Mouse (Mus musculus): ENCODE data around the gene Rps9. TPM values are rescaled to one million over a fixed set of nuclear protein-coding genes. Genes with fewer than 3 reads are reported as not detected.
"Not testable (repeated sequence)": the region's sequence is repeated elsewhere in the genome, so short reads cannot be mapped to it uniquely, and the experiment has no call there.

The Rps9 gene
- polyA plus RNA-seq, 1 experiment, result 1,031 TPM

DNA sequence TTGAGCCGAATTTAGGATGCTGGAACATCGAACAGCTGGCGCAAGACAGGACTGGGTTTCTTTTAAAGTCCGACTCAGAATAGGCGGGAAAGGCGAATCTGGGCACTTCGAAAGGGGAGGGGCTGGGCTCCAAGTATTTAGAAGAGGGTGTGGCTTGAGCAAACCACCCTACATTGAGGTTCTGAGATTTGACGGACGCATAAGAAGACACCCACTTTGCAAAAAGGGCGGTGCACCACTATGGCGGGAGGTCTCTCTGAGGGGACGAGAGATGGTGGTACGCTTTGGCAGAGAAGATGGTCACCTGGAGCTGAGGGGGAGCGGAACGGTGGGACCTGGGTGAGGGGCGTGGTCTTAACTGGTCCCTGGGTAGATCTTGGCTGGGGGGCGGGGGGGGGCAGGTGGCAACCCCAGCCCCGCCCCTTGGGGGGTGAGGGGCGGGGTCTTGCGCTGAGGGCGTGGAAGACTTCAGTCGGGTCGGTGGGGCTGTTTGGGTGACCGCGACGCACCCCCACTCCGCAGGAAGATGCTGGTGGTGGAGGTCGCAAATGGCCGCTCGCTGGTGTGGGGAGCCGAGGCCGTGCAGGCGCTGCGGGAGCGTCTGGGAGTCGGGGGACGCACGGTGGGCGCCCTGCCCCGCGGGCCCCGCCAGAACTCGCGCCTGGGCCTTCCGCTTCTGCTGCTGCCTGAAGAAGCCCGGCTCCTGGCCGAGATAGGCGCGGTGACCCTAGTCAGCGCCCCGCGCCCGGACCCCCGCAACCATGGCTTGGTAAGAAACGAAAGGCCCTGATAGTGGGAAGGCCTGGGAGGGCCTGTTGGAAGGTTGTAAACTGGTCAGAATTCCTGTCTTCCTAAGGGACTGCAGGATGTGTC, 9.5 kb upstream of the Rps9 start:
- DNase-seq (ENCODE audit: extremely low spot score in 1 of 2, low spot score in 1 of 2), result peak; percentile 49 to 59

DNA sequence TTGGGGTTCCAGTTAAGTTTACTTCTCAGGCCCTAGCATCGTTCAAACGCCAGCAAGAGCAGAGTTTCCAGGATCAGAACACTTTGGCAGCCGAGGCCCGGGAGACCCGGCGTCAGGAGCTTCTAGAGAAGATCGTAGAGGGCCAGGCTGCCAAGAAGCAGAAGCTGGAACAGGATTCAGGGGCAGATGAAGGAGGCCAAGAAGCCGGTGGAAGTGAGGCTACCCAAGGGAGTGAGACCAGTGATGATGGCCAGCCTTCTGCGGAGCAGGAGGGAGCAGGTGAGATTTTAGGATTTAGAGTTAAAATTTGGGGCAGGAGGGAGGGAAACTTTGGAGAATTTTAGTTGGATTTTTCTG, 8.9 kb upstream of the Rps9 start:
- DNase-seq (ENCODE audit: extremely low spot score in 1 of 2, low spot score in 1 of 2), result not testable (repeated sequence)

DNA sequence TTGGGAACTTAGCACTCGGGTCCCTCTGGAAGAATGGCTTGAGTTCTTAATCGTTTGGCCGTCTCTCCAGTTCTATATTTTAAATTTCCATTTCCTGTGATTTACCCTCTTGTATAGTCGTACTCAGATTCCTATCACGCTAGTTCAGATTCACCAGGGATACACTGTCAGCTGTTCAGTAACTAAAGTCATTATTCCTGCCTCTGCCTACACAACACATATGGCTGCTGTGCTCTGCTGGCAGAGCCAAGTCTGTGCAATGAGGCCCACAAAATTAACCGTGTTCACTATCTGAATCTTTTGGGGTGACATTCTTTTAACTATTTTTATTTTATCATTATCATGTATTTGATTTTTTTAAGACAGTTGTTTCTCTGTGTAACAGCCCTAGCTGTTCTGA, 5.3 kb upstream of the Rps9 start:
- DNase-seq (ENCODE audit: extremely low spot score in 1 of 2, low spot score in 1 of 2), result no peak

DNA sequence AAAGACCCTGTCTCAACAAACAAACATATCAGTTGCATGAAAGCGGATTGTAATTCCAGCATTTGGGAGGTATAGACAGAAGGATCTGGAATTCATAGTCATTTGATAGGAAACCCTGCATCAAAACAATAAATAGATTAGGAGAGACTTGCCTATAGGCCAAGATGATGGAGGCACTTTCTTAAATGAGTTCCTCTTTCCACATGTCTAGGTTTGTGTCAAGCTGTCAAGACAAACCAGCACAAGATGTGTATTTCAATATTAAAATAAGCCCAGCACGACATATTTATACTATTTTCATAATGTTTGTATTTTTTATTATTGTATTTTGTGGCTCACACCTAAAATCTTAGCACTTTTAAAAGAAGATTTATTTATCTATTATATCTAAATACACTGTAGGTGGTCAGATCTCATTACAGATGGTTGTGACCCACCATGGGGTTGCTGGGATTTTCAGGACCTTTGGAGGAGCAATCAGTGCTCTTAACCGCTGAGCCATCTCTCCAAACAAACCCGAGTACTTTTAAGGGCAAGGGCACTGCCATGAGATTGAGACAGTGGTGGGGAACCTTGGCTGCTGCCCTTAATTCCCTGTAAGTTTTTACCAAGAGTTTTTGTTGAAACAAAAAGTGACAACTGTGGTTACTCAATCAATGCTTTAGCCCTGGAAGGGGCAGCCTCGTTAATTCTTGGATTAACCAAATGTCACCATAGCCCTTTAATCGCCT, 480 bp upstream of the Rps9 start:
- no peak for DNase-seq (ENCODE audit: extremely low spot score in 1 of 2, low spot score in 1 of 2)

DNA sequence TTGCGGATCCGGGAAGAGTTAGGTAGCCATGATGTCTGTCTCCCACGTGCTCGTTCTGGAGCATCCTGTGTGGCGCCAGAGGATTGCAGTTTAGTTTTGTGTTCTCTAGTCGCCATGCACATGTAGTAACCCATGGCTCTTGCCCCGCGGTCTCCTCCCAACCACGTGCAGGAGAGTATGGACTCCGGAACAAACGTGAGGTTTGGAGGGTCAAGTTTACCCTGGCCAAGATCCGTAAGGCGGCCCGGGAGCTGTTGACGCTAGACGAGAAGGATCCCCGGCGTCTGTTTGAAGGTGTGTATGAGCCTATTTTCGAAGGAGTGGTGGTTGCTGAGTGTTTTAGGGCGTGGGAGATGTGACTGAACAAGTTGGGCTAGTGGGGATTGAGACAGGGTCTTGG, 682 bp downstream of the Rps9 start:
- no peak for DNase-seq (ENCODE audit: extremely low spot score in 1 of 2, low spot score in 1 of 2)

DNA sequence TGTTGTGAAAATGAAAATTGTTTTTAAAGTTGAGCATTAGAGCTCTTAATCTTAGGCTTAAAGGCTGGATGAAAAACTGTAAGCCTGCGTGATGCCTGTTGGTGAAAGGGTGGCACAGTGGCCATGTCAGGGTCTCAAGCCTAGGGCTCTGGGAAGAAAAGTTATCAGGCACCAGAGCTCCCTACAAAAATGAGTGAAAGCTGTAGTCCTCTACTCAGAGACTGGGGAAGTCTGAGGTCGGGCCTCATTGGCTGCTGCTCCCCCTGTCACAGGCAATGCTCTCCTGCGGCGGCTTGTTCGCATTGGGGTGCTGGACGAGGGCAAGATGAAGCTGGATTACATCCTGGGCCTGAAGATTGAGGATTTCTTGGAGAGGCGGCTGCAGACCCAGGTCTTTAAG, 1.7 kb downstream of the Rps9 start:
- not testable (repeated sequence) for DNase-seq (ENCODE audit: extremely low spot score in 1 of 2, low spot score in 1 of 2)

DNA sequence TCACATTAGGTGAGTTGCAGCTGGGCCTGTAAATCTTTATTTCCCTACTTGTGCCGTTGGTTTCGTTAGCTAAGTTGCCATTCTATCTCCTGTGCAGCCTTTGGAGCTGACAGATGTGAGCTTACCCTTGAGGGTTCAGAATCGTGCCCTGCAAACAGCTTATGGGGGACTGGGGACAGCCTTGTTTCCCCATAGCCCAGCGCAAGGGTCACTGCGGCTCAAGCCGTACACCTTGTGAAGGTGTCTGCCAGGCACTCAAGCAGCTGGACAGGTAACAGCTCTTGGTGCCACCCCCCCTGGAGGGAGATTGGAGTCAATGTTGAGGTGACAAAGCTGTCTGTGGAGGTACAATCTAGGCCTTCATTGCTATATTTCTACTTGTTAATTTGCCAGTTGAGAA, 2.1 kb downstream of the Rps9 start:
- no peak for DNase-seq (ENCODE audit: extremely low spot score in 1 of 2, low spot score in 1 of 2)

DNA sequence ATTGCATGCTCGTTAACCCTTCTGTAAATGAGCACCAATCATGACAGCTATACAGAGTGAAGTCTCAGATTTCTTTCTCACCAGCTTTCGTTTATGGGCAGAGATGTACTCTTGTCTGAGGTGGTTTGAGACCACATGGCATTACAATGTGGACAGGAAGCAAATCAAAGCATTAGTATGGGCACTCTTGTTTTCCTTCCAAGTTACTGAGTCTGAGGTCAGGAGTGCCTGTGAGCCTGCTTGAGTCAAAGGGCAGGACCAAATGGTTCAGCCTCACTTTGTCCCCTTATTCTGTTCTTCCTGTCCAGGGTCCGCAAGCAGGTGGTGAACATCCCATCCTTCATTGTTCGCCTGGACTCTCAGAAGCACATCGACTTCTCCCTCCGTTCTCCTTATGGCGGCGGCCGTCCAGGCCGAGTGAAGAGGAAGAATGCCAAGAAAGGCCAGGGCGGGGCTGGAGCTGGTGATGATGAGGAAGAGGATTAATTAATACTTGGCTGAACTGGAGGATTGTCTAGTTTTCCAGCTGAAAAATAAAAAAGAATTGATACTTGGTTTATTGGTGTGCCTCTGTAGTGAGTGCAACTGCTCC, 2.6 kb downstream of the Rps9 start:
- no peak for DNase-seq (ENCODE audit: extremely low spot score in 1 of 2, low spot score in 1 of 2)

DNA sequence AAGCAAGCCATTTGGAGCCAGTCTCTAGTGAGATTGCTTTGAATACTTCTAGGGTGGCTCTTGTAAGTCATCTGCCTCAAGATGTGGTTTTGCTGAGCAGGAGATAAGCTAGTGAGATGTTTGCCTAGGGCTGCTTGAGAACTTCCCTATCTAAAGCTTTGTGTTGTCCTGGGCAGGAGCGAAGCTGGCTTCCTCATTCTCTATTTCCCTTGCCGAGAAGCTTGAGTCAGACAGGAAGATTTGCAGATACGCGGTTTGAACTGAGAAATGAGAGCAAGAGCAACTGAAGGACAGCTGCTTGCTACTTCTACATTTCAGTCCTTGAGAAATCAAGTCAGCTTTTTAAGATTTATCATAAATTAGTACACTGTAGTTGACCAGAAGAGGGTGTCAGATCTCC, 3.2 kb downstream of the Rps9 start:
- DNase-seq (ENCODE audit: extremely low spot score in 1 of 2, low spot score in 1 of 2), result no peak

DNA sequence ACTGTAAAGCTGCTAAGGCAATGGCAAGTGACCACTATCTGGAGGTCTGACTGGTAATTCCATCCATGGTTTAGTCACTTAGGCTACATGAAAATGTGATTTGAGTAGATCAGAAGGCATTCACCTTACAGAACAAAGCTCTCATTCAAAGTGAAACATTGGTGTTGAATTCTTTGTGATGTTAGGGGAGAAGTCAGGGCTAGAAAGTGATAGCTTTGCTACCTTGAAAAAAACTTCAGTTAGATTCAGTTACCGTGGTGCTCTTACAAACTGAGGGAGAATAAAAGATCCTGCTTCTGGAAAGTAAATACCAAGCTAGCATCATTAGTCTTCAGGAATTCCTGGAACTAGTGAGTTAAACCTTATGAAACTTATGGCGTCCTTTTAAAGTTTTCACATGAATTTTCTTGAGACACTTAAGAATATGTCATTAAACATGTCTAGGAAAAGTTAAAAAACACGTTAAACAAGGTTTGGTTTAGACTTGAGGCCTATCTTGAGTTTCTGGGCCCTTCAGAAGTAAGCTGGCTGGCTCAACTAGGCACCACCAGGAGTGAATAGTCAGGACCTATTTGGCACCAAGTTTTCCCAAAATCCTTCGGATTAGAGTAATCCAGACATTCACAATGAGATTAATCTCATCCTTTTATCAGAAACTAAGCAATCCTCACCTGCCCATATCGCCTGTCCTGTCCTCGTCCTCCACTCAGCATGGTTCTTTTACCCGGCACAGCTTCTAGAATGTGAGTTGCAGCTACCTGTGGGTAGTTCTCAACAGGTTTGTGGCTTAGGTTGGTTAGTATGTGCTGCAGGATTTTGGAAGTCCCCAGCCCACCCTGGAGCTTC, 4.0 kb downstream of the Rps9 start:
- DNase-seq (ENCODE audit: extremely low spot score in 1 of 2, low spot score in 1 of 2), result no peak

DNA sequence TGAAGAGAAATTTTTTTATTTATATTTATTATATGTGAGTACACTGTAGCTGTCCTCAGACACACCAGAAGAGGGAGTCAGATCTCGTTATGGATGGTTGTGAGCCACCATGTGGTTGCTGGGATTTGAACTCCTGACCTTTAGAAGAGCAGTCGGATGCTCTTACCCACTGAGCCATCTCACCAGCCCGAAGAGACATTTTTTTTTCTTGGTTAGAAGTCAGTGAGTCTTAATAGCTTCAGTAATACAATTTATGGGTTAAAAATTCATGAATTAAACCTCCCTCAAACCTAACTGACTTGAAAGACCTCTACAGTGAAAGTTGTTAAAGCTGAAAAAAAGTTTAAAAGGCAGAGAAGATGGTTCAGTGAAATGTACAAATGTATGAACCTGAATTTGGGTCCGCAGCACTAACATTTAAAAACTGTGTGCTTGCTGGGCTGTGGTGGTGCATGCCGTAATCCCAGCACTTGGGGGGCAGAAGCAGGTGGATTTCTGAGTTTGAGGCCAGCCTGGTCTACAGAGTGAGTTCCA, 4.7 kb downstream of the Rps9 start:
- DNase-seq (ENCODE audit: extremely low spot score in 1 of 2, low spot score in 1 of 2), result not testable (repeated sequence)

DNA sequence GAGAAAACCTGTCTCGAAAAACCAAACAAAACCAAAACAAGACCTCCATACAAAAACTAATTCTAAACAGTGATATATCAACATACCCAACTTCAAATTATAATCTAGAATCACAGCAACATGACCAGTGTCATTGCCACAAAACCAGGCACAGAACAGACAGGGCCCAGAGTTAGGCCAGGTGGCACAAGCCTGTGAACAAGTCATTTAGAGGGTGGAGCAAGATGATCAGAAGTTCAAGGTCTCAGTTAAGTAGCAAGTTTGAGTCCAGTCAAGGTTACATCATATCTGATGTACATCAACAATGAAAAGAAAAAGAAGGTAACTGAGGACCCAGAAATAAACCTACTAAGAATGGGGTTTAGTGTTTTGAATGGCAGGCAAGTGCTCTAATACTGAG, 5.2 kb downstream of the Rps9 start:
- DNase-seq (ENCODE audit: extremely low spot score in 1 of 2, low spot score in 1 of 2), result no peak

DNA sequence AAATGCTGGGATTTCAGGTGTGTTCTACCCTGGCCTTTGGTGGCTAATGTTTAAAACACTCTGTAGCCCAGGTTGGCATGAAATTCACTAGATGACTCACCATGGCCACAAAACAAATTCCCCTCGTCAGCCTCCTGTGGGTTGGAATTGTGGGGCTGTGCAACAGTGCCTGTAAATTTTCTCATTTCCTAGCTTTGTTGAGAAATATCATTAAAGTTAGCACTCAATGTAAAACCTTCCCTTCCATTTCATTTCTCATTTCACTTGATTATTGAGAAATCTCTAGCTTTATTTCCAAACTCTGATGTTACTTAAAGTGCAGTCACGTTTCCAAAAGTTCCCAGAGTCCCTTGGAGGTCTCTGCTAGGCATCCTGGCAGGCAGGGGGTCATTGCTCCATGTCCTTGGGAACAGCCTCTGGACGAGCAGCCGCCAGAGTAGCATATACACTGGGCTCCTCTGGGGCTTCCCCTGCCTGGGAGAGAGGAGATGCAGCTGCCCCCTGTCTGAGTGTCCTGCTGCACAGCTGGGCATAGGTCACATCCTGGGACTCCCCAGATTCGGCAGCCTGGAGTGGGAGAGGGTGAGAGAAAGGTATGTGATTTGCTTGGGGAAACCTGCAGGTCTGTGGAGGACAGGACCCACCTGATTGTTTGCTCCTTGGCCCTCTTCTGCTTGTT, 8.6 kb downstream of the Rps9 start:
- DNase-seq (ENCODE audit: extremely low spot score in 1 of 2, low spot score in 1 of 2), result no peak

DNA sequence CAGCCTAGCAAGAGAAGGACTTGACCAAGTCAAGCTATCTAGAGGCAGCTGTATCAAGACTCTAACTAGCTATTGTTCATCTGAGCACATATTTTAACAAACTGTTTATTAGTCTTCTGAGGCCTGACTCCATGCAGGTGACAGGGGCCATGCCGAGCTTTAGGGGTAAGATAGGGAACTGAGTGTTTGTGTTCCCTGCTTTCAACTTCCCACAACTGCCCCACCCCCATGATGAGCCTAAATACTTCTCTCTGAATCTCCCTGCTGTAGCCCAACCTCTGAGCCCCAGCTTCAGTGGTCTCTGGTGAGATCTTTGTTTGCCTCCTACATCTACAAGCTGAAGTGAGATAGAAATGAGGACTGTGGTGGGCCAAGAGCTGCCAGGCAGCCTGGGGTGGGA, 11.5 kb downstream of the Rps9 start:
- no peak for DNase-seq (ENCODE audit: extremely low spot score in 1 of 2, low spot score in 1 of 2)

DNA sequence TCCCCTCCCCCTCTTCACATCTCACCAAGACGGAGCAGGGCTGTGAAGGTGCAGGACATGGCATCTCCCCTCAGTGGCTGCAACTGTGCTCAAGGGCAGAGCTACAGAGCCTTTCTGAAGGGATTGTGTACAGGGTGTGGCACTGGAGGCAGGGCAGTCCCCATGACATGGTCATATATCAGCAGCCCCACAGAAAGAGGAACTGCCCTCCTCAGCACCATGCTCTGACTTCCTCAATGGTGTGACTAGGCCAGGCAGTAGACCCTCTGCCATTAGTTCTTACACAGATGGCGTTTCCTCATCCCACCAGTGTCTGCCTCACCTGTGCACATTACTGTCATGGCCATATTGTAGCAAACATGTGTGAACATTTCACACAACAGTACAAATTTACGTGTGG, 16.5 kb downstream of the Rps9 start, which contains the start of gene Pirb:
Pirb (minus strand) TSS at position 124 of the 400 bp plus-strand sequence.
- DNase-seq (ENCODE audit: extremely low spot score in 1 of 2, low spot score in 1 of 2), result not testable (repeated sequence)

DNA sequence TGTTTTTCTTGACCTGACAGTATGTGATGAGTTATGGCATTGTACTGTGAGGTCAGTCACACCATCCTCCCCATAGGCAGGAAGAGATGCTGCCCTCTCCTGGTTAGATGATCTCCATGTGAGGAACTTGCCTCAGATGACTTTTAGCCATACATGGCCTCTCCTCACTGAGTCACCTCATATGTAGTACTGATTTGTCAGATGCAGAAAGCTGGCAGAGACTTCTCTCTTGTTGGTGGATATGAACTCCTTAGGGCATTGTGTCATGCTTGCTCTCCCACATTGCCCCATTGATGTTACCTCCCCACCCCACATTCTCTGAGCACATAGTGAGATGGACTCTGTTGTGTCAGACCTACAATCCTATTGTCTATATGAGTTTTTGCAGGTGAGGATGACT, 21.7 kb downstream of the Rps9 start:
- not testable (repeated sequence) for DNase-seq (ENCODE audit: extremely low spot score in 1 of 2, low spot score in 1 of 2)

DNA sequence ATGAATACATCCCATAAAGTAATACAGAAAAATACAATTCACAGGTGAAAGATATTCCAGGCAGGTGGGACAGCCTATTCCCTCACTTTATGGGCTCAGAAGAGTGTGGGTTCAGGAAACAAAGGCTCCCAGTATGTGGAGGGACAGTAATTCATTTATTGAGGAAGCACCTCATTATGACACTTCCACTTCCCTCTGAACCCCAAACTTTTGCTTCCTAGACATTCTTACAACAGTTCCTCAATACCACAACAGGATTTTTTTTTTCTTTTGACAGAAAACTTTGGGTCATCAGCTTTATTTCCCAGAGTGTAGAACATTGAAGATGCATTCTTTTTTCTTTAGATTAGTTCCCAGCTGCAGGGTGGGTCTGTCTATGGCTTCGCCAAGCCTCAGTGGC, 28.9 kb downstream of the Rps9 start:
- not testable (repeated sequence) for DNase-seq (ENCODE audit: extremely low spot score in 1 of 2, low spot score in 1 of 2)
